Mouse (Mus musculus): Measurements from ENCODE around the gene Rgl1.
"Not testable (repeated sequence)": the region's sequence is repeated elsewhere in the genome, so short reads cannot be mapped to it uniquely, and the experiment has no call there.

The Rgl1 gene

DNA sequence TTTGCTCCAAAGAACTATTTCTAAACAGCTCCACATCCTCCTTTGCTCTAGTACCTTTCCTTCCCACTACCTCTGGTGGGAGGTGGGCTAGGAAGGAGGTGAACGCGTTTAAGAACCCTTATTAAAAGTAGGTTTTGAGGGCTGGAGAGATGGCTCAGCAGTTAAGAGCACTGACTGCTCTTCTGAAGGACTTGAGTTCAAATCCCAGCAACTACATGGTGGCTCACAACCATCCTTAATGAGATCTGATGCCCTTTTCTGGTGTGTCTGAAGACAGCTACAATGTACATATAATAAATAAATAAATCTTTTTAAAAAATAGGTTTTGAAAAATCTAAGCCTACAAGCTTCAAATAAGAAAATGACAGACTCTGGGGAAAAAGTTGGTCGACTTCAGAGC, 19.3 kb upstream of the Rgl1 start:
- not testable (repeated sequence) for DNase-seq (ENCODE audit: low read depth, low spot score)

DNA sequence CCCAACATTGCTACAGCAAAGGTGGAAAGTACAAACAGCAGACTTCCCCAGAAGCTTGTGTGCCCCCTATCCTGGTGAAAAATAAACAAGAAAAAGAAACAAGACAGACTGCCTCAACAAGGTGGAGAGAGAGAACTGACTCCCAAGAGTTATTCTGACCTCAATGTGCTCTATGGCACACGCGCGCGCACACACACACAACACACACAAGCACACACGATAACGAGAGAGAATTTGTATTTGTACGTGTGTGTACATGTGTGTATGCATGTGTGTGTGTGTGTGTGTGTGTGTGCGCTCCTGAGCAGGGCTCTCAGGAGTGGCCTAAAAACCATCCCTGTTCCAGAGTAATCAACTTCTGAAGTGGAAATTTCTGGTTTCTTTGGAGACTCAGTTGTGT, 18.5 kb upstream of the Rgl1 start:
- DNase-seq (ENCODE audit: low read depth, low spot score): no peak

DNA sequence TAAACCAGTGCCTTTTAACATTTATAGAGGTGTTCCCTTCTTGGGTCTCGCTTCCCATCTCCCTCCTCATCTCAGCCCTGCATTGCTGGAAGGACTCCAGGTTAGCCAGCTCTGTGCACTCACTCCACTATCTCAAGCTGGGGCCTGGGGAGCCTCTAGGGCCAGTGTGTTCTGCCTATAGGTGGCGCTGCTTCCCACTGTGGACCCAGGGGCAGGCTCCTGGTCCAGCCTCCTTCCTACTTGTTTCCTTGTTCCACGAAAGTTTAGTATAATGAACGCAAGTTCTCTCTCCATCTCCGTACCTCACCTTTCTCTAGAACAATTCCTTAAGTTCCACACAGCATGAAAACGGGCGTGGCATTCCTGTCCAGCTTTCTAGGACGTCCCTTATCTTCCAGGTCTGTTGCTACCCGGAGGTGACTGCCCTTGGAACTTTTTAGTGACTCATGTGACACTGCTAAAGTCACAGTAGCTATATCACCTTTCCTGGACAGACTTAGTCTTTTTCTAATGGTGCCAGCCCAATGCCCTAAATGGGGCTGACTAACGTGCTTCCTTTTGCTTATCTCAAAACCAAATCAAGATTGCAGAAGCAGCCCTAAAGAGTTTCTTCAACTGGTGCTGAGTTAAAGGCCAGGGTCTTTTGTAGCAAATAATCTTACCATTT, 13.1 kb upstream of the Rgl1 start:
- DNase-seq (ENCODE audit: low read depth, low spot score): no peak

DNA sequence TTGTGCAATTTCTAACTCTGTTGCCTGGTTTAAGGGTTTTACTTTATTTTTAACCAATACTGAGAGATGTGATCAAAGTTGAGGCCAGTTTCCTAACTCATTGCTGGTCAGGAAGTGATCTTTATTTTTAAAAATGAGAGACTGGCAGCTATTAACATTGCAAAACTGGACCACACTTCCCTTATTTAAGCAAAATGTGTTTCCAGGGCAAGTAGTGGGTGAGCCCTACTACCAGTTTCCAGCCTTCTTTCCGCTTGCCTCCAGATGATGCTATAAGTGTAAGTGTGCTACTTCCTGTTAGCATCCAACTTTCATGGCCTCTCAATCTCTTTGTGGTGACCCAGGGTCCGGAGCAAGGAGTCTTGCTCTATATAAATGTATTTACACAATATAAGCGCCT, 8.4 kb upstream of the Rgl1 start:
- not testable (repeated sequence) for DNase-seq (ENCODE audit: low read depth, low spot score)

DNA sequence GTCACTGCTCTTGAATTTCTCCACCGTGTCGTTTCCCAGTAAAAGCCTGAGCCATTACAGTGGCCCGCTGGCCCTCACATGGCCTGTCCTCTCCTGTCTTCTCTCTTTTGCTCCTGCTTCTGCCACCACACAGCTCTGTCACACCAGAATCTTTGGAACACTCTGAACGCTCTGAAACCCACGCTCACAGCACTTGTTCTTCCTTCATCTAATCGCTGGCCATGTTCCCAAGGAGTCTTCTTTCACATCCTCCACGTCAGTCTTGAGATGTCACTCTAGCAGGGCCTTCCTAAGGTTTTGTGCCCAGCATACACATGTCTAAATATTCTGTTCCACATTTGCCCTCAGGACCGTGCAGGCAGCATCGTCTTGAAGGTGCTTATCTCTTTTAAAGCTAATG, 4.9 kb upstream of the Rgl1 start:
- DNase-seq (ENCODE audit: low read depth, low spot score): no peak

DNA sequence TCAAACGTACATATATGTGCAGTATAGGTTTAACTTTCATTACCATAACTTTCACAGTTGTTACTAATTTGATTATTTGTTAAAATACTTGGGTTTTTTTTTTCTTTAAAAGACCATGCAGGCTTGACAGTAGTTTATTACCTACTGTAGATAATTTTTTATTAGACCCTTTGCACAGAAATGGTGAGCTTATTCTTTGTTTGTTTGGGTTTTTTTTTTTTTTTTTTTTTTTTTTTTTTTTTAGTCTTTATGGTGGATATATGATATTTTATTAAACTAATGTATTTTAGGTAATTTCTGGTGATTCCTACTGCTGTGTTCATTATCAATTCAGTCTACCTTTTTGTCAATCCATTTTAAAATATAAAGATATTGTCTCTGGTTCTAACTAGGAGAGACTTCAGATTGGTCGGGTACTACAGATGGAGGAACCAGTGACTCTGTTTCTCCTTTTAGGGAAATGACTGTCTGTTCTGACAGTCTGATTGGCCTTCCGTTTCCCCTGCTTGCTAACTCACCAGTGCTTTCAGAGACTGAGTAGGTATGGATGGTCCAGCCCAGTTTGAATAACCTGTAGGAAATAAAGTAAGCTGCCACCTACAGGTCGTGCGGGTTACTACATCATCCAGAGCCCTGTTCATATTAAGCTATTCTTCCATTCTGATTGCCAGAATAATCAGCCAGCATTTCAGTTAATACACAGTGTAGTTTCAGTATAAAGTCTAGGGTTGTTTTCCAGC, 1.8 kb upstream of the Rgl1 start:
- DNase-seq (ENCODE audit: low read depth, low spot score): no peak

- DNase-seq (ENCODE audit: low read depth, low spot score): no peak
Measured at GRCm38 (mm10) chr1:152766804-152767748, 925 bp upstream of the Rgl1 start.

DNA sequence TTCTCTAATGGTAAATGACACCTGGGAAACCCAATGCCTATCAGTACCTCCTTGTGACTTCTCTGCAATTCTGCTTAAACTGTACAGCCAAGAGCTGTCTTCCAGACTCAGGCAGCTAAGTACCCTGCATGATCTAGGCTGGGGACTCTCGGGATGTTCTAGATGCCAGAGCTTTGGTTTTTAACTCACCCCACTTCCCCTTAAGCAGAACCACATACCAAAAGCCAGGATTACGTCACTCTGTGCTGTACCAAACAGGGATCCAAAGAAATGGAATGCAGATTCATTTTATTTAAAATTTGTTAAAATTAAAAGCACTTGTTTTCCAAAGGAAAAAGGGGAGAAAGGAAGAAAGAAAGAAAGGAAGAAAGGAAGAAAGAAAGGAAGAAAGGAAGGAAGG, 4.4 kb downstream of the Rgl1 start:
- no peak for DNase-seq (ENCODE audit: low read depth, low spot score)

GRCm38 (mm10) chr1:152750312-152750965, 15.7 kb downstream of the Rgl1 start, which contains the start of gene Apobec4:
Apobec4 (plus strand) TSS chr1:152750551.
- DNase-seq (ENCODE audit: low read depth, low spot score): no peak

DNA sequence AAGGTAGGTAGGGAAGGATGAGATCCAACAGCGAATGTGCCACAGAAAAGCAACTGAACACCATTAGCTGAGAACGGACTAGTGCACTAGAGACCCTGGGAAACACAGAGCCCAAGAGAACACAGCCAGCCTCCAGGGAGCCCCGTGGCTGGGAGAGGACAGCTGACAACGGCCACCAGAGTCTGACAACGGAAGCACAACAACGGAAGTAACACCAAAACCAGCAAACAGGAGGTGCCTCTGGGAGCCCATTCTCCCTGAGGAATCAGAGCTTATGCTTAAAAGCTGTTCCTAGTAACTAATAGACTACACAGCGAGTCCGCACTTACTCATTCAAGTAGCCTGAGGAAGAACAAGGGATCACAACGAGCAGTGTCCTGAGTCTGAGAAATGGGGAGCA, 16.9 kb downstream of the Rgl1 start:
- DNase-seq (ENCODE audit: low read depth, low spot score): no peak

GRCm38 (mm10) chr1:152746426-152746825, 19.7 kb downstream of the Rgl1 start:
- DNase-seq (ENCODE audit: low read depth, low spot score): no peak

GRCm38 (mm10) chr1:152743095-152743826, 22.9 kb downstream of the Rgl1 start:
- no peak for DNase-seq (ENCODE audit: low read depth, low spot score)

- no peak for DNase-seq (ENCODE audit: low read depth, low spot score)
Measured at GRCm38 (mm10) chr1:152739374-152739773, 26.8 kb downstream of the Rgl1 start.

DNA sequence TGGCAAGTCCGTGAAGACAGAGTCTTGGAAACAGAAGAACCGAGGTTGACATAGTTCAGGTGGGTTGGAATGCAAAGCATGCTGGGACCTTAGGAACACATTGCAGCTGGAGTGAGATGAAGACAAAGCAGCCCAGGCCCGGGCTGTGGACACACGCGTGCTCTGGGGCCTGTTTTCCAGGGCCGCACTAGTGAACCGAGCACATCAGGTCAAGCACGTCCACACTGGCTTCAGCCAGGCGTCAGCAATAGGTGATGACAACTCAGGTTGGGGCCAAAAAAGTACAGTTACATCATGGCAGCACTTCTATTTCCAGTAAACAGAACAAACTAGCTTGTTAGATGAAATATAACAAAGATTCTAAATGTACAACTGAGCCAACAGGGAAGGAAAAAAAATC, 27.4 kb downstream of the Rgl1 start:
- no peak for DNase-seq (ENCODE audit: low read depth, low spot score)

DNA sequence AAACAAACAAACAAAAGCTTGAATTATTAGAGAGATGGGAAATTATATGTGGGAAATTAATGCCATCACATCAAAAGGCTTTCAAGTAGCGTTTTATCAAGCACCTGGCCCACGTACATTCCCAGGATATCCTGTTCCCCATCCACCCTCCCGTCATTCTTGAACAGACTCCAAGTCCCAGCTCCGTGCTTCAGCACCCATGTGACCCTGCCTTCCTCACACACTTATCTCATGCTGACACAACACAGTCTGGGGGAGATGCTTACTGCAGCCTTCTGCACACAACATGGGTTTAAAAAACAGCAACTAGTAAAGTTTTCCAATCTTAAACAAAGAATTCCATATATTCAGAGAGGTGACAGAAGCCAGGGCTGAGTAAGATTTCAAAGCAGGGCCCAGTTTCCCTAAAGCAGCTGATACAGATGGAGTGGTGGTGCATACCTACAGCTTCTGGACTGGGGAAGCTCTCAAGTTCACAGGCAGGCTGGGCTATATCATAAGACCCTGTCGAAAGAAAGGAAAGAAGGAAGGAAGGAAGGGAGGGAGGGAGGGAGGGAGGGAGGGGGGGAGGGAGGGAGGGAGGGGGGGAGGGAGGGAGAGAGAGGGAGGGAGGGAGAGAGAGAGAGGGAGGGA, 38.4 kb downstream of the Rgl1 start:
- DNase-seq (ENCODE audit: low read depth, low spot score): no peak

- no peak for DNase-seq (ENCODE audit: low read depth, low spot score)
Measured at GRCm38 (mm10) chr1:152726095-152726494, 40.1 kb downstream of the Rgl1 start.

- no peak for DNase-seq (ENCODE audit: low read depth, low spot score)
Measured at GRCm38 (mm10) chr1:152724286-152724685, 41.9 kb downstream of the Rgl1 start.

DNA sequence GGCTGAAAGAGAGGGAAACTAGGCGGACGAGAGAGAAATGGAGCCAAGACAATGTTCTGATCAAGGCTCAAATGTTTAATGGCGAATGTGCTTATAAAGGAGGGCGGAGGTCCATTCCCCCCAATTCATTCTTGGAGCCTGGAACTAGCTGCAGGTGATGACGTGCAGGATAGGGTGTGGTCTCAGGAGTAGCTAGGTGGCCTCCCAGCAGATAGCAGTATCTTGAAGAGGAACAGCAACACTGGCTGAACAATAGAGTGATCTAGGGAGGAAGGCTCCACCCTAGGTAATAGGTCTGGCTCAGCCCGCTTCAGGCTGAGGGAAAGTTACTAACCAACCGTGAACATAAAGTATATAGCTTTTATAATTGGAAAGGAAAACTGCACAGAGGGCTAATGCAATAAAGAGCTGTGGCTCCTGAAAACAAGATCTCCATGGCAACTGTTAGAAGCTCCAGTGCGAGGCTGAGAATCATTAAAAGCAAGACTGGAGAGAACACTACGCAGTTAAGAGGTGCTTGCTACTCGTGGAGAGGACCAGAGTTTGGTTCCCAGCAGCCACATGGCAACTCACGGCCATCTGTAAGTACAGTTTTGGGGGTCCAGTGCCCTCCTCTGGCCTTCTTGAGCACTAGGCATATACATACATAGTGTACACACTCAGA, 44.5 kb downstream of the Rgl1 start:
- no peak for DNase-seq (ENCODE audit: low read depth, low spot score)

GRCm38 (mm10) chr1:152720969-152721368, 45.2 kb downstream of the Rgl1 start:
- no peak for DNase-seq (ENCODE audit: low read depth, low spot score)

DNA sequence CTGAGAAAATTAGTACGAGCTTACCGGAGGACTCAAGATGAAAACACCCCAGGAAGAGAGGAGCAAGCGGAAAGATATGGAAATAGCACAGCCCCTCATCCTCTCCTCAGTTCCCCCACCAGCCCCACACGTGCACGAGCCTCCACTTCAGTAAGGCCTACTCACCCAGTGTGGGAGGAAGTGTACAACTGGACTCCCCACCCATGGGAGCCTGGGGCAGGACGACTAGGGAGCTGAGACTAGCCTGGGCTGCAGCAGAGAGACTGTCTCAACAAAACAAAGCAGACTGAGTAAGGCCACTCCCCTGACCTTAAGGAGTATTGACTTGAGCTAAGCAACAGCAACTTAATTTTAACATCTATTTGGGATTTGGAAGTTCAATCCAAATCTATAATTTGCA, 48.0 kb downstream of the Rgl1 start:
- no peak for DNase-seq (ENCODE audit: low read depth, low spot score)
